Mouse (Mus musculus): ENCODE measurements around the gene Ccdc77. TPM values are rescaled to one million over a fixed set of nuclear protein-coding genes. Genes with fewer than 3 reads are reported as not detected.
A peak's percentile ranks its signal among the peaks of the same experiment; 100 is the strongest.

Gene Ccdc77
- 29.2 and 30.2 TPM in 2 replicates for polyA plus RNA-seq (2014; fragmentation: Nextera tagmentation; extraction: Ambion mirVana)

DNA sequence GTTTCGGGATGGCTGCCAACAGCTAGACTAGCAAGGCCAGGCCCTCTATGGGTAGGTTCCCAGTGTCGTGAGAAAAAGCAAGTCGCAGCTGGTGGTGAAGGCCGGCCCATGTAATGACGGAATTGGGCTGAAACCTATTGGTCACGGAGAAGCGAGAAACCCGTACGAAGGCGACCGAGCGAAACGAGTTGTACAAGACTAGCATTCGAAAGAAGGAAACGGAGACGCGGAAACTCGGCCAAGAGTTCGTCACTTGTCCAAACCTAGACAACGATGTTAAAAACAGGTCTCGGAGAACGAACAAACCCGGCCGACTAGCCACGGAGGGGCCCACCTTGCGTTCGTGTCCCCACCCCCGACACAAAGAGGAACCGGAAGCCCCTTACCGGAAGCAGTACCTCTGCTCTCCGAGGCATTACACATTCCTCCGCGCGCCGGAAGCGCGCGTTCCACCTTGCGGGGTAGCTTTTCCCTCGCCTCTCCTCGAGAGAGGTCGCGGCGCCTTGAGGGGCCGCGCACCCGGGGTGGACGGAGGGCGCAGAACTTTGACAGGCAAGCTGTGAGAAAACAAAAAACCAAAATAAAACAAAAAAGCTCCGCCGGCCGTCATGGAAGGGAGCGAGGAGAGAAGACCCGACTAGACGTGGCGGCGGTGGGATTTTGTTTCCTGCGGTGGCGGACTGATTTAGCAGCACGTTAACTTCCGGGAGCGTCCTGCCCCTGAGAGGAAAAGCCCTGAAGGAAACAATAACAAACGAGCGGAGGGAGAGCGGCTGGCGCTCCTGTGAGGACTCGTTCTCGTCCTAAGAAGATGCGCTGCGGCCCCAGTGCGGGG is at the start of gene Ccdc77, which contains the start of gene Kdm5a:
Gene Ccdc77 (minus strand): TSS at position 687 of the 835 bp plus-strand sequence.
Gene Kdm5a (plus strand): TSS at position 437 of the 835 bp plus-strand sequence.
- peak within 1 kb of the TSS; percentile 70 for H3K27ac ChIP-seq (ENCODE audit: low read depth, low read length)
- ATAC-seq (replicated peaks; ENCODE audit: low FRiP score) (peak; percentile 97), DNase-seq (ENCODE audit: low spot score) (peak; percentile 94)
- H3K4me3 ChIP-seq (ENCODE audit: low read depth, low read length), result peak within 1 kb of the TSS; percentile 97
- no peaks in the 10 kb centered on the region for H3K27me3 ChIP-seq (ENCODE audit: control insufficient read depth, insufficient read depth, low read length)
- peaks cover 6% of the 10 kb centered on the region; the same call in 1 of the 2 replicates for H3K4me1 ChIP-seq (replicated peaks; ENCODE audit: control insufficient read depth, insufficient read depth, low read length)
- H3K9ac ChIP-seq (ENCODE audit: low read length), result peak within 1 kb of the TSS; percentile 86
- under 1% methylated on average over 71 of the region's 71 CpGs for WGBS
- peak within 1 kb of the TSS; percentile 92 for H3K4me2 ChIP-seq (ENCODE audit: low read depth, low read length, severe bottlenecking)
- peaks cover 4% of the 10 kb centered on the region for H3K36me3 ChIP-seq (ENCODE audit: control insufficient read depth, insufficient read depth, low read length)
- no peaks in the 10 kb centered on the region for H3K9me3 ChIP-seq (ENCODE audit: control insufficient read depth, low read length)

DNA sequence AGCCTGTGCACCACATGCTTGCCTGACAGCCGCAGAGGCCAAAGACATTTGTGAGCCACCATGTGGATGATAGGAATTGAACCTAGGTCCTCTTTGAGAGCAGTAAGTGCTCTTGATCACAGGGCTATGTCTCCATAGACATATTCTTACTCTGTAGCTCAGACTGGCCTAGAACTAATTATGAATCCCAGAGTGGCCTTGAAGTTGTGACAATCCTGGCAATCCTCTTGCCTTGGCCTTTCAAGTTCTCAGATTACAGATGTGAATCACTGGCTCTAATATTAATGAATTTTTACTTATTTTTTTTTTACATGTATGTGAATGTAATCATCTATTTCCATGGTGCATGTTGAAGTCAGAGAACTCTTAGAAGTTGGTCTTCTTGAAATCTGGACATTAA is 39.8 kb upstream of the Ccdc77 start:
- WGBS, result 100% methylated on average over 1 of the region's 1 CpGs
- DNase-seq (ENCODE audit: low spot score), result no peak
- H3K4me1 ChIP-seq (replicated peaks; ENCODE audit: control insufficient read depth, insufficient read depth, low read length), result no peaks in the 10 kb centered on the region
- peaks cover 7% of the 10 kb centered on the region; the same call in 1 of the 2 replicates for H3K36me3 ChIP-seq (ENCODE audit: control insufficient read depth, insufficient read depth, low read length)
- H3K27me3 ChIP-seq (ENCODE audit: control insufficient read depth, insufficient read depth, low read length), result no peaks in the 10 kb centered on the region
- H3K4me3 ChIP-seq (ENCODE audit: low read depth, low read length), result no peak overlapping the region
- H3K9me3 ChIP-seq (ENCODE audit: control insufficient read depth, low read length), result no peaks in the 10 kb centered on the region
- no peak overlapping the region for H3K27ac ChIP-seq (ENCODE audit: low read depth, low read length)
- H3K9ac ChIP-seq (ENCODE audit: low read length), result no peak overlapping the region
- ATAC-seq (replicated peaks; ENCODE audit: low FRiP score), result no peak
- no peak overlapping the region for H3K4me2 ChIP-seq (ENCODE audit: low read depth, low read length, severe bottlenecking)

DNA sequence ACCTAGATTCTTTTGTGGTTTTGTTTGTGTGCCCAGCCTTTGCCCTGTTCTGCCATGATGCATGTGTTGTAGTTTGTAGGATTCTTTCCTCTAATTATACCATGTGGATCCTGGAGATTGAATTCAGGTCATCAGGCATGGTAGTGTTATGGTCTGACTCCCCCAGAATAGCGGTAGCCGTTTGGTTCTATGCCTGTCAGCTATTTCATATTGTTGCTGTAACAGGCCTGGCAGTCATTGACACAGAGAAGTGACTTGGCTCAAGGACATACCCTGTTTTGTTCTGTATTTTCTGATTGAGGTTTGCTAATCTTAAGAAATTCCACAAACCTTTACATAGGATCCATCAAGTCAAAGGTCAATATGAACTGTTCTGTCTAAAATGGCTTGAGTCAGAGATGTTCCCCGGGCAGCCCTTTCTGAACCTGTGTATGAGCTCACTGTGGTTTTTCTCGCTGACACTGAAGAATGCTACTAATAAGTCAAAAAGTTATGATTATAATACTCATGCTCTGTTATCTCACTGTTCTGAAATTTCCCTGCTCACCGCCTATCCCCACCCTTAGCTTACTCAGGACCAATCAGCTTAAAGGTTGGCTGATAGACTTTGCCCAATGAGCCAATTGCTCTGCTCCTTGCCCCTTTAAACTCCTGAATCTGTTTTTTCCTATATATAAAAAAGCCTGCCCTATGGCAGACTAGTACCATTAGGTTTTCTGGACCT is 31.6 kb upstream of the Ccdc77 start:
- Histone ChIP-seq H3K4me2 (ENCODE audit: low read depth, low read length, severe bottlenecking) (no peak overlapping the region), H3K9me3 (ENCODE audit: control insufficient read depth, low read length) (no peaks in the 10 kb centered on the region), H3K4me3 (ENCODE audit: low read depth, low read length) (no peak overlapping the region), H3K9ac (ENCODE audit: low read length) (no peak overlapping the region), H3K27me3 (ENCODE audit: control insufficient read depth, insufficient read depth, low read length) (no peaks in the 10 kb centered on the region), H3K27ac (ENCODE audit: low read depth, low read length) (no peak overlapping the region), H3K4me1 (replicated peaks; ENCODE audit: control insufficient read depth, insufficient read depth, low read length) (no peaks in the 10 kb centered on the region), H3K36me3 (ENCODE audit: control insufficient read depth, insufficient read depth, low read length) (peaks cover 3% of the 10 kb centered on the region)
- DNase-seq (ENCODE audit: low spot score) (no peak), ATAC-seq (replicated peaks; ENCODE audit: low FRiP score) (no peak)
- 95% methylated on average over 5 of the region's 5 CpGs for WGBS

DNA sequence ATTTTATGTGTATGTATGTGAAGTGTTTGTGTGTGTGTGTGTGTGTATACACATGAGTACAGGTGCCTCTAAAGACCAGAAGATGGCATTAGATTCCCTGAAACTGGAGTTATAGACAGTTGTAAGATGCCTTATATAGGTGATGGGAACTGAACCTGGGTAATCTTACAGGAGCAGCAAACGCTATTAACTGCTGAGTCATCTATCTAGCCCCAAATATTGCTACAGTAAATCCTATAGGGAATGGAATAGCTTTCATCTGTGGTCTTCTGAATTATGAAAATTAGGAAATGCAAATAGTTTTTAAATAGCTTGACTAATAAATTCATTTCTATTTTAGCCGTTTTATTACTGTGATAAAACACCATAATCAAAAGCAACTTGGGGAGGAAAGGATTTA is 28.6 kb upstream of the Ccdc77 start:
- peaks cover 5% of the 10 kb centered on the region for H3K36me3 ChIP-seq (ENCODE audit: control insufficient read depth, insufficient read depth, low read length)

DNA sequence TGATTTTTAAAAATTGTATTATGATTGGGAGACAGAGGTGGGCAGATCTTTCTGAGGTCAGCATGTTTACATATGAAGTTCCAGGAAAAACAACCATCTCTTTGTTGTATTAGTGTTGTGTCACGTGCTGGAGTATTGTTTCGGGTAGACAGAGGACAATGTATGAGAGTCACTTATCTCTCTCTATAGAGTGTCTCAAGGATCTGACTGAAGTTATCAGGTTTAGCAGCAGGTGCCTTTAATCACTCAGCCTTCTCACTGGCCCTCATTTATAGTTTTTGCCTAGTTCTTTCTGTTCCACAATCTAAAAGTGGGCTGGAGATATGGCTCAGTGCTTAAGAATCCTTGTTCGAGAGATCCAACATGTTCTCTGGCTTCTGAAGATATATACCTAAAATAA is 25.9 kb upstream of the Ccdc77 start:
- DNase-seq (ENCODE audit: low spot score) (no peak), ATAC-seq (replicated peaks; ENCODE audit: low FRiP score) (no peak)
- Histone ChIP-seq H3K36me3 (ENCODE audit: control insufficient read depth, insufficient read depth, low read length) (peaks cover 5% of the 10 kb centered on the region), H3K9ac (ENCODE audit: low read length) (no peak overlapping the region), H3K9me3 (ENCODE audit: control insufficient read depth, low read length) (no peaks in the 10 kb centered on the region), H3K27me3 (ENCODE audit: control insufficient read depth, insufficient read depth, low read length) (no peaks in the 10 kb centered on the region), H3K27ac (ENCODE audit: low read depth, low read length) (no peak overlapping the region), H3K4me1 (replicated peaks; ENCODE audit: control insufficient read depth, insufficient read depth, low read length) (no peaks in the 10 kb centered on the region), H3K4me3 (ENCODE audit: low read depth, low read length) (no peak overlapping the region), H3K4me2 (ENCODE audit: low read depth, low read length, severe bottlenecking) (no peak overlapping the region)
- WGBS, result 94% methylated on average over 3 of the region's 3 CpGs

More for the DNA sequence above, 28.6 kb upstream of the Ccdc77 start:
- DNase-seq (ENCODE audit: low spot score) (no peak), ATAC-seq (replicated peaks; ENCODE audit: low FRiP score) (no peak)
- Histone ChIP-seq H3K27me3 (ENCODE audit: control insufficient read depth, insufficient read depth, low read length) (no peaks in the 10 kb centered on the region), H3K9ac (ENCODE audit: low read length) (no peak overlapping the region), H3K4me3 (ENCODE audit: low read depth, low read length) (no peak overlapping the region), H3K4me2 (ENCODE audit: low read depth, low read length, severe bottlenecking) (no peak overlapping the region), H3K27ac (ENCODE audit: low read depth, low read length) (no peak overlapping the region), H3K4me1 (replicated peaks; ENCODE audit: control insufficient read depth, insufficient read depth, low read length) (no peaks in the 10 kb centered on the region), H3K9me3 (ENCODE audit: control insufficient read depth, low read length) (no peaks in the 10 kb centered on the region)
- 93% methylated on average over 2 of the region's 2 CpGs for WGBS

DNA sequence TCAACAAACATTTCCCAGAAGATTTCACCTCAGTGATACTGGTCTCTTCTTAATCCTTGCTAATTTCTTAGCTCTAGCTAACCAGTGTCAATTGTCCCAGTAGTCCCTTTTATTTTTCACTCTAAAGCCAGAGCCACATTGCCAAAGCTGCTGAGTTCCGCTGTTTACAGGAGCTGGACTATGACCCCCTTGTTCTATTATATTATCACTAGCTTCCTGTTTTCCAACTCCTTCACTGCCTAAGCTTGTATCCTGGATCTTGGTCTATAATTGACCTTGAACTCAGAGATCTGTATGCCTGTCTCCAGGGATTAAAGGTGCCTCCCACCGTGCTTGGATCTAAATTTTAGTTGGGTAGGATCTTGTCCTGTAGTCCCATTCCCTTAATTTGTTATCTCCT is 12.6 kb upstream of the Ccdc77 start:
- Histone ChIP-seq H3K9me3 (ENCODE audit: control insufficient read depth, low read length) (no peaks in the 10 kb centered on the region), H3K27ac (ENCODE audit: low read depth, low read length) (no peak overlapping the region), H3K4me2 (ENCODE audit: low read depth, low read length, severe bottlenecking) (no peak overlapping the region), H3K4me3 (ENCODE audit: low read depth, low read length) (no peak overlapping the region), H3K9ac (ENCODE audit: low read length) (no peak overlapping the region), H3K4me1 (replicated peaks; ENCODE audit: control insufficient read depth, insufficient read depth, low read length) (no peaks in the 10 kb centered on the region), H3K36me3 (ENCODE audit: control insufficient read depth, insufficient read depth, low read length) (peaks cover 15% of the 10 kb centered on the region; the same call in 1 of the 2 replicates), H3K27me3 (ENCODE audit: control insufficient read depth, insufficient read depth, low read length) (no peaks in the 10 kb centered on the region)
- ATAC-seq (replicated peaks; ENCODE audit: low FRiP score) (no peak), DNase-seq (ENCODE audit: low spot score) (no peak)
- 94% methylated on average over 2 of the region's 2 CpGs for WGBS

DNA sequence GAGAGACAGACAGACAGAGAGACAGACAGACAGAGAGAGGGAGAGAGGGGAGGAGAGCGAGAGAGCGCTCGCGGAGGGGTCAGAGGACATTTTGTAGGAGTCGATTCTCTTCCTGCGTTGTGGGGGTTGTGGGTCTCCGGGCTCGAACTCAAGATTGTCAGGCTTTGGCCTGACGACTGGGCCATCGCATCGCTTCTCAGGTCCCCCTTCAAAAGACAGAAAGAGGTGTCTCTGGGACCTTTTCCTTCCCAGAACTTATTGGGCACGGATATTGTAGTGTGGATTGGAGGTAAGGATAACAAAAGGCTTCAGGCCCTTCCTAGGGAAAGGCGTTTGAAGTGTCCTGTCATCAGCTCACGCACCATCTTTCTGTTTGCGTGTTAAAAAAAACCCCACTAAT is 877 bp upstream of the Ccdc77 start:
- Histone ChIP-seq H3K4me1 (replicated peaks; ENCODE audit: control insufficient read depth, insufficient read depth, low read length) (peaks cover 6% of the 10 kb centered on the region; the same call in 1 of the 2 replicates), H3K27me3 (ENCODE audit: control insufficient read depth, insufficient read depth, low read length) (no peaks in the 10 kb centered on the region), H3K9me3 (ENCODE audit: control insufficient read depth, low read length) (no peaks in the 10 kb centered on the region), H3K36me3 (ENCODE audit: control insufficient read depth, insufficient read depth, low read length) (peaks cover 8% of the 10 kb centered on the region), H3K9ac (ENCODE audit: low read length) (peak overlapping the region; percentile 86), H3K4me3 (ENCODE audit: low read depth, low read length) (peak overlapping the region; percentile 97), H3K4me2 (ENCODE audit: low read depth, low read length, severe bottlenecking) (peak overlapping the region; percentile 92), H3K27ac (ENCODE audit: low read depth, low read length) (no peak overlapping the region)
- DNase-seq (ENCODE audit: low spot score) (no peak), ATAC-seq (replicated peaks; ENCODE audit: low FRiP score) (no peak)
- 7% methylated on average over 15 of the region's 15 CpGs for WGBS

DNA sequence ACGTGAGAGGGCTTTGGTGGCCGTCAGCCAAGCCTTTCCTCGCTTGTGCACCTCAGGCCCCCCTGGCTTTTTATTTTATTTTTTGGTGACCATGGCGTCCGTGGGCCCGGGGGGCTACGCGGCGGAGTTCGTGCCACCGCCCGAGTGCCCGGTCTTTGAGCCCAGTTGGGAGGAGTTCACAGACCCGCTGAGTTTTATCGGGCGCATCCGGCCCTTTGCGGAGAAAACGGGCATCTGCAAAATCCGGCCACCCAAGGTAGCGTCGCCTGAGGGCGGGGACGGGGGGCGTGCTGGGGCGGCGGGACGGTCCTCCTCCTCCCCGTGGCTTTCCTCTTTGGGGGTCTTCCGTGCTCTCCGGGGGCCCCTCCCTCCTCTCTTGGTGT is 340 bp upstream of the Ccdc77 start:
- ATAC-seq (replicated peaks; ENCODE audit: low FRiP score), result no peak; the same call in none of the 2 replicates
- DNase-seq (ENCODE audit: low spot score), result peak; percentile 71
- H3K9ac ChIP-seq (ENCODE audit: low read length), result peak overlapping the region; percentile 86
- H3K27ac ChIP-seq (ENCODE audit: low read depth, low read length), result peak overlapping the region; percentile 70
- under 1% methylated on average over 31 of the region's 31 CpGs for WGBS
- H3K36me3 ChIP-seq (ENCODE audit: control insufficient read depth, insufficient read depth, low read length), result peaks cover 8% of the 10 kb centered on the region
- peak overlapping the region; percentile 97 for H3K4me3 ChIP-seq (ENCODE audit: low read depth, low read length)
- H3K9me3 ChIP-seq (ENCODE audit: control insufficient read depth, low read length), result no peaks in the 10 kb centered on the region
- peaks cover 6% of the 10 kb centered on the region; the same call in 1 of the 2 replicates for H3K4me1 ChIP-seq (replicated peaks; ENCODE audit: control insufficient read depth, insufficient read depth, low read length)
- H3K27me3 ChIP-seq (ENCODE audit: control insufficient read depth, insufficient read depth, low read length), result no peaks in the 10 kb centered on the region
- peak overlapping the region; percentile 92 for H3K4me2 ChIP-seq (ENCODE audit: low read depth, low read length, severe bottlenecking)
